Mouse (Mus musculus) myocyte (in vitro differentiated cells): ENCODE results near the gene Ubr1. TPM values are rescaled to one million over a fixed set of nuclear protein-coding genes. Genes with fewer than 3 reads are reported as not detected.

Experiments
- H3K27me3 ChIP-seq: one replicate; pipeline ENCODE4 v1.6.1; 2011; ENCODE audit not compliant: control insufficient read depth, insufficient read depth, insufficient read length
- H3K36me3 ChIP-seq: one replicate; pipeline ENCODE4 v1.6.1; 2011; ENCODE audit not compliant: control insufficient read depth, insufficient read depth
- H3K4me2 ChIP-seq: one replicate; pipeline ENCODE4 v1.6.1; 2011; ENCODE audit warnings: low read depth, control low read depth
- H3K4me3 ChIP-seq: one replicate; pipeline ENCODE4 v1.5.1; 2011; ENCODE audit warnings: mild to moderate bottlenecking, control low read depth, moderate library complexity
- H3K79me2 ChIP-seq: one replicate; pipeline ENCODE4 v1.6.1; 2011; ENCODE audit not compliant: control insufficient read depth, insufficient read depth
- H3ac ChIP-seq: one replicate; pipeline ENCODE4 v1.6.1; 2011; ENCODE audit not compliant: control insufficient read depth, insufficient read length
- CEBPB ChIP-seq: IDR thresholded peaks from 2 replicates; pipeline ENCODE4 v1.6.1; 2011; ENCODE audit warnings: mild to moderate bottlenecking, moderate library complexity; ENCODE audit not compliant: poor library complexity, insufficient read depth, severe bottlenecking
- E2F4 ChIP-seq: IDR thresholded peaks from one replicate; pipeline ENCODE4 v1.6.1; 2011; ENCODE audit warnings: mild to moderate bottlenecking, control low read depth, moderate library complexity; ENCODE audit not compliant: insufficient read depth
- MAX ChIP-seq: IDR thresholded peaks from one replicate; pipeline ENCODE4 v1.6.1; 2011; ENCODE audit warnings: low read depth, mild to moderate bottlenecking, control low read depth
- MYOD1 ChIP-seq, 3 experiments: IDR thresholded peaks; one replicate each; pipeline ENCODE4 v1.6.1; 2011; ENCODE audit warnings: control low read depth in 2 of 3, low read depth in 2 of 3, mild to moderate bottlenecking in 2 of 3, moderate library complexity in 1 of 3; ENCODE audit not compliant: insufficient read length in 2 of 3, control insufficient read depth in 1 of 3
- MYOG ChIP-seq, 3 experiments: IDR thresholded peaks; one replicate each; pipeline ENCODE4 v1.6.1; 2011; ENCODE audit warnings: control low read depth in 2 of 3, low read depth in 2 of 3, mild to moderate bottlenecking in 2 of 3; ENCODE audit not compliant: insufficient read length in 2 of 3, control insufficient read depth in 1 of 3, insufficient read depth in 1 of 3
- POLR2A ChIP-seq: IDR thresholded peaks from one replicate; pipeline ENCODE4 v1.6.1; 2011; ENCODE audit warnings: low read depth, mild to moderate bottlenecking, control low read depth, moderate library complexity; ENCODE audit not compliant: insufficient read length
- POLR2AphosphoS2 ChIP-seq: IDR thresholded peaks from one replicate; pipeline ENCODE4 v1.6.1; 2011; ENCODE audit warnings: low read depth, control low read depth; ENCODE audit not compliant: insufficient read length
- REST ChIP-seq: IDR thresholded peaks from one replicate; pipeline ENCODE4 v1.6.1; 2011; ENCODE audit warnings: mild to moderate bottlenecking, control low read depth, moderate library complexity; ENCODE audit not compliant: insufficient read depth, insufficient read length
- SRF ChIP-seq: IDR thresholded peaks from one replicate; pipeline ENCODE4 v1.6.1; 2011; ENCODE audit warnings: low read depth; ENCODE audit not compliant: control insufficient read depth, insufficient read length
- TCF12 ChIP-seq: IDR thresholded peaks from one replicate; pipeline ENCODE4 v1.6.1; 2011; ENCODE audit warnings: mild to moderate bottlenecking, control low read depth; ENCODE audit not compliant: poor library complexity, insufficient read depth, severe bottlenecking
- TCF3 ChIP-seq: IDR thresholded peaks from one replicate; pipeline ENCODE4 v1.6.1; 2011; ENCODE audit warnings: low read depth, control low read depth; ENCODE audit not compliant: insufficient read length
- USF1 ChIP-seq: IDR thresholded peaks from one replicate; pipeline ENCODE4 v1.6.1; 2011; ENCODE audit warnings: low read depth, mild to moderate bottlenecking, control low read depth, moderate library complexity
- polyA plus RNA-seq: library from polyadenylated mRNA; unstranded; fragments of >200 nt; fragmentation: generic; extraction: Trizol; gene quantifications from one replicate; pipeline ENCODE4 v1.2.1, GENCODE M21; 2012; ENCODE audit warnings: missing spikeins

Gene Ubr1
- polyA plus RNA-seq, 1 experiment = 5.8 TPM

DNA sequence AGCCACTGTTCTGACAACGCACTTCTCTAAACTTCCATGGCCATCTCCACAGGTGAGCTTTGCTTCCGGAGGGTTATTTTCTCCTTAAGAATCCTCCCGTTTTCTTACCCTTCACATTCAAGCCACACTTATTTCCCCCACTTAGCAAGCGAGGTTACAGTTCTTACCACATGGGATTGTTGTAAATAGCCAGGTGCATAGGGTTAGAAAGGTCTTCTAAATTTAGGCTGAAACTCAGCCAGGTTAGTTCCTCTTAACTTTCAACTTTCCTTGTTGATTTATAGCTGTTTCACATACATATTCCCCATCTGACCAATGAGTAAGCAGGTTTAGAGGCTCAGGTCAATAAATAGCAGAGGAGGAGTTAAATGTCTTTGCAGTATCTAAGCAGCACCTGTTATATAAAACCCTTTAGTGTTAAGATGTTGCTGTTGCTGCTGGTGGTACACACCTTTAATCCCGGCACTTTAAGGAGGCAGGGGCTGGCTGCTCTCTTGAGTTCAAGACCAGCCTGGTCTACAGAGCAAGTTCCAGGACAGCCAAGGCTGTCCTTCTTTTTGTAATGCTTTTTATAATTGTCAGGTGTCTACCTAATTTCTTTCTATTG is 38.7 kb upstream of the Ubr1 start:
- Histone ChIP-seq H3K4me2 (peak overlapping the region; percentile 93), H3K27me3 (no peaks in the 10 kb centered on the region), H3K36me3 (peaks cover 10% of the 10 kb centered on the region), H3K4me3 (peak overlapping the region; percentile 74), H3K79me2 (no peaks in the 10 kb centered on the region), H3ac (no peak overlapping the region)
- TF ChIP-seq MYOD1 (IDR thresholded peaks at IDR 0.05; ENCODE audit: control insufficient read depth in 1 of 3, insufficient read length in 2 of 3, low read depth in 2 of 3) (no peak), MYOG (IDR thresholded peaks at IDR 0.05; ENCODE audit: control insufficient read depth in 1 of 3, insufficient read depth in 1 of 3, insufficient read length in 2 of 3, low read depth in 2 of 3) (no peak), USF1 (no peak), REST (no peak), TCF3 (no peak), CEBPB (no peak), E2F4 (no peak), POLR2A (no peak), POLR2AphosphoS2 (no peak), TCF12 (no peak), SRF (no peak), MAX (no peak)

GRCm38 (mm10) chr2:121008664-121009007 is 38.1 kb upstream of the Ubr1 start:
- Histone ChIP-seq H3K79me2 (no peaks in the 10 kb centered on the region), H3ac (no peak overlapping the region), H3K4me3 (peak overlapping the region; percentile 74), H3K4me2 (peak overlapping the region; percentile 93), H3K36me3 (peaks cover 5% of the 10 kb centered on the region), H3K27me3 (no peaks in the 10 kb centered on the region)
- no peak for TF ChIP-seq MYOG (IDR thresholded peaks at IDR 0.05; ENCODE audit: control insufficient read depth in 1 of 3, insufficient read depth in 1 of 3, insufficient read length in 2 of 3, low read depth in 2 of 3)

DNA sequence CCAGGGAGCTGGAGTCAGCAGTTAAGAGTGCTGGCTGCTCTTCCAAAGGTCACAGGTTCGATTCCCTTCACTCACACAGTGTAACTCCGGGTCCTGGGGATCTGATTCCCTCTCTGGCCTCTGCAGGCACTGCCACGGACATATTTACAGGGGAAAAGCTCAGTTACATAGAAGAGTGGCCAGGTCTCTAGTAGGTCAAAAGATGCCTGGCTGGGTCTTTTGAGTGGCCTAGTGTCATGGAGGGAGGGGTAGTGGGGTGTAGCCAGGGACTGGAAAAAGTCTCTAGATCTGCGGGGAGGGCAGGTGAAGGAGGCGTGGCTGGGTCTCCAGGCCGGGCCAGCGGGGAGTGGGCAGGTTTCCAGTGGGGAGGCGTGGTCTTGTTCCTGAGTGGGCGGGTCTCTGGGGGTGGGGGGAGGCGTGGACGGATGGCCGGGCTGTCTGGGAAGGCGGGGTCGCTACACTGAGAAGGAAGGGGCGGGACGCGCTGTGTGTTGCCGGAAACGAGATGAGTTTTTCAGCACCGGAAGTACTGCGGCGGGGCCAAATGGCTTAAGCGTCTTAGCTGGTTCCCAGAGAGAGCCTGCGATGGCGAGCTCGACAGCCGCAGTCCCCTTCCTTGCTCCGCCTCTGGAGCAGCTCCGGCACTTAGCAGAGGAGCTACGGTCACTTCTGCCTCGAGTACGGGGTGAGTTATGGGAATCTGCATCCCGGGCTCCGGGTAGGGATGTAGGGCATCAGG is 37.6 kb upstream of the Ubr1 start, which contains the start of gene Ccndbp1:
Ccndbp1 (plus strand) TSS at position 479 of the 739 bp plus-strand sequence.
- Histone ChIP-seq H3ac (no peak within 1 kb of the TSS), H3K36me3 (no peaks in the 10 kb centered on the region), H3K4me3 (peak within 1 kb of the TSS; percentile 74), H3K79me2 (no peaks in the 10 kb centered on the region), H3K27me3 (no peaks in the 10 kb centered on the region), H3K4me2 (peak within 1 kb of the TSS; percentile 93)
- TF ChIP-seq TCF3 (no peak), POLR2A (peak; percentile 60)

DNA sequence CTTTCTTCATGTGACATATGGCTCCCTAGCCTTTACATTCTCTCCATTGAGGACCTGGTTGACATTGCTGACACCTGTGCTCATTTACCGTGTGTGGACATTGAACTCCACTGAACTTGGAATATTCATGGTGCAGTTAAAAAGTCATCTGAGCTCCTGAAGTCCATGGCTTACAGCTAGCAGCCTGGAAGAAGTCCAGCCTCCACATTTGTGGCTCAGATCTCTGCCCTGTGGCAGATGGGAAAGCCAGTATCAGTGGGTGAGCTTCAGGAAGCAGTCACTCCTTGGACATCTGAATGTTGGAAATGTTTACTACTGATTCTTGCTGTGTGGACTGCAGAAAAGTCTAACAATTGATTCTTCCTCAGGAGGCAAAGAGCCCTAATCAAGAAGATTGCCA is 36.5 kb upstream of the Ubr1 start:
- no peak overlapping the region for H3K4me2 ChIP-seq
- H3K79me2 ChIP-seq = no peaks in the 10 kb centered on the region
- TF ChIP-seq POLR2AphosphoS2 (no peak), MYOD1 (IDR thresholded peaks at IDR 0.05; ENCODE audit: control insufficient read depth in 1 of 3, insufficient read length in 2 of 3, low read depth in 2 of 3) (no peak), TCF3 (no peak)
- H3K27me3 ChIP-seq = no peaks in the 10 kb centered on the region
- H3ac ChIP-seq = no peak overlapping the region
- no peak overlapping the region for H3K4me3 ChIP-seq
- no peaks in the 10 kb centered on the region for H3K36me3 ChIP-seq

GRCm38 (mm10) chr2:121004018-121004811 is 33.7 kb upstream of the Ubr1 start:
- Histone ChIP-seq H3K27me3 (no peaks in the 10 kb centered on the region), H3ac (no peak overlapping the region), H3K4me3 (no peak overlapping the region), H3K36me3 (peaks cover 7% of the 10 kb centered on the region), H3K4me2 (no peak overlapping the region), H3K79me2 (no peaks in the 10 kb centered on the region)
- TF ChIP-seq MYOD1 (IDR thresholded peaks at IDR 0.05; ENCODE audit: control insufficient read depth in 1 of 3, insufficient read length in 2 of 3, low read depth in 2 of 3) = no peak
- no peak for TF ChIP-seq TCF12
- no peak for TF ChIP-seq REST
- TF ChIP-seq SRF = no peak
- no peak for TF ChIP-seq MAX
- no peak for TF ChIP-seq E2F4
- no peak for TF ChIP-seq USF1
- TF ChIP-seq MYOG (IDR thresholded peaks at IDR 0.05; ENCODE audit: control insufficient read depth in 1 of 3, insufficient read depth in 1 of 3, insufficient read length in 2 of 3, low read depth in 2 of 3) = no peak
- TF ChIP-seq POLR2A = no peak
- no peak for TF ChIP-seq POLR2AphosphoS2
- TF ChIP-seq TCF3 = no peak
- TF ChIP-seq CEBPB = no peak
